Mouse (Mus musculus) kidney, postnatal 4 days (tissue): ENCODE data around the gene Gm16867.
"Not testable (repeated sequence)": the region's sequence is repeated elsewhere in the genome, so short reads cannot be mapped to it uniquely, and the experiment has no call there.

ENCODE experiments used
- DNase-seq, 2 experiments: peaks; one replicate each; pipeline ENCODE4 v3.0.0; 2021; ENCODE audit warnings: mixed read lengths in 2 of 2

The Gm16867 gene

GRCm38 (mm10) chr14:69464465-69464864 is 38.7 kb downstream of the Gm16867 start:
- not testable (repeated sequence) for DNase-seq

GRCm38 (mm10) chr14:69457691-69458090 is 45.5 kb downstream of the Gm16867 start:
- not testable (repeated sequence) for DNase-seq

GRCm38 (mm10) chr14:69454640-69455039 is 48.5 kb downstream of the Gm16867 start:
- DNase-seq, result not testable (repeated sequence)

GRCm38 (mm10) chr14:69448845-69449244 is 54.3 kb downstream of the Gm16867 start:
- not testable (repeated sequence) for DNase-seq

GRCm38 (mm10) chr14:69447006-69447405 is 56.2 kb downstream of the Gm16867 start:
- DNase-seq, result not testable (repeated sequence)

GRCm38 (mm10) chr14:69443092-69443692 is 60.0 kb downstream of the Gm16867 start:
- DNase-seq, result not testable (repeated sequence)

GRCm38 (mm10) chr14:69440955-69441354 is 62.2 kb downstream of the Gm16867 start:
- not testable (repeated sequence) for DNase-seq

- DNase-seq, result not testable (repeated sequence)
Measured at GRCm38 (mm10) chr14:69438678-69439214, 64.4 kb downstream of the Gm16867 start.

- not testable (repeated sequence) for DNase-seq
Measured at GRCm38 (mm10) chr14:69421003-69421402, 82.2 kb downstream of the Gm16867 start.

- not testable (repeated sequence) for DNase-seq
Measured at GRCm38 (mm10) chr14:69417545-69417944, 85.6 kb downstream of the Gm16867 start.
